Comparison of ENCODE assay signal across 9 mouse cellular contexts in genomic region chr11:61683907-61684731, GRCm38 (mm10). TPM values are rescaled to one million over a fixed set of nuclear protein-coding genes. Genes with fewer than 3 reads are reported as not detected.
A peak's percentile ranks its signal among the peaks of the same experiment; 100 is the strongest.
DNase-seq lines count a peak whose midpoint lies in the region; ATAC-seq and TF ChIP-seq lines count a peak whose summit lies in the region.
"Had no signal": no experiment of that assay in that cellular context is flagged by ENCODE, and none has a peak within 500 bp of the region (broad histone marks: within the 10 kb centered on the region; RNA-seq: fewer than 3 reads in every experiment).

Fam83g (plus strand) TSS chr11:61684091.

- ATAC-seq in forebrain, embryonic 16.5 days: peak; percentile 33; the same call in 1 of the 2 replicates
- ATAC-seq in hindbrain, embryonic 13.5 days (ENCODE audit: low FRiP score): no peak
- peak; percentile 35; the same call in 1 of the 2 replicates for ATAC-seq in limb, embryonic 15.5 days (ENCODE audit: insufficient number of reproducible peaks, low FRiP score, low TSS enrichment, low read depth)
- ATAC-seq in midbrain, embryonic 15.5 days (replicated peaks): 0 out of 2 replicates have a peak, but pooled peaks have one; percentile 30

- TF ChIP-seq CTCF in layer of hippocampus, adult 2 months (conservative IDR thresholded peaks at IDR 0.05): no peak

- H3K27ac ChIP-seq in layer of hippocampus, adult 2 months: no peak within 1 kb of the TSS
- no peak within 1 kb of the TSS for H3K27ac ChIP-seq in forebrain, embryonic 16.5 days (ENCODE audit: low read length)
- no peak within 1 kb of the TSS for H3K27ac ChIP-seq in hindbrain, embryonic 13.5 days
- no peak within 1 kb of the TSS for H3K27ac ChIP-seq in limb, embryonic 15.5 days
- no peak within 1 kb of the TSS for H3K27ac ChIP-seq in midbrain, embryonic 15.5 days

- no peaks in the 10 kb centered on the region for H3K9me3 ChIP-seq in forebrain, embryonic 16.5 days (ENCODE audit: control insufficient read depth, low read length)
- no peaks in the 10 kb centered on the region for H3K9me3 ChIP-seq in hindbrain, embryonic 13.5 days
- H3K9me3 ChIP-seq in limb, embryonic 15.5 days: no peaks in the 10 kb centered on the region
- no peaks in the 10 kb centered on the region for H3K9me3 ChIP-seq in midbrain, embryonic 15.5 days

- H3K27me3 ChIP-seq in forebrain, embryonic 16.5 days (replicated peaks; ENCODE audit: control insufficient read depth, insufficient read depth, low read length): peaks cover 24% of the 10 kb centered on the region
- H3K27me3 ChIP-seq in hindbrain, embryonic 13.5 days: peaks cover 62% of the 10 kb centered on the region
- H3K27me3 ChIP-seq in limb, embryonic 15.5 days: peaks cover 31% of the 10 kb centered on the region
- H3K27me3 ChIP-seq in midbrain, embryonic 15.5 days (replicated peaks): peaks cover 37% of the 10 kb centered on the region

- H3K4me1 ChIP-seq in forebrain, embryonic 16.5 days (replicated peaks; ENCODE audit: control insufficient read depth, insufficient read depth, low read length): peaks cover 10% of the 10 kb centered on the region
- H3K4me1 ChIP-seq in hindbrain, embryonic 13.5 days (replicated peaks): peaks cover 12% of the 10 kb centered on the region
- peaks cover 25% of the 10 kb centered on the region for H3K4me1 ChIP-seq in limb, embryonic 15.5 days
- H3K4me1 ChIP-seq in midbrain, embryonic 15.5 days: peaks cover 8% of the 10 kb centered on the region; the same call in 1 of the 2 replicates

- H3K36me3 ChIP-seq in forebrain, embryonic 16.5 days (ENCODE audit: control insufficient read depth, insufficient read depth): no peaks in the 10 kb centered on the region
- H3K36me3 ChIP-seq in hindbrain, embryonic 13.5 days: no peaks in the 10 kb centered on the region
- no peaks in the 10 kb centered on the region for H3K36me3 ChIP-seq in limb, embryonic 15.5 days
- H3K36me3 ChIP-seq in midbrain, embryonic 15.5 days (replicated peaks): no peaks in the 10 kb centered on the region

- peak within 1 kb of the TSS; percentile 37 for H3K9ac ChIP-seq in forebrain, embryonic 16.5 days (replicated peaks; ENCODE audit: low read depth, low read length)
- peak within 1 kb of the TSS; percentile 35; the same call in 1 of the 2 replicates for H3K9ac ChIP-seq in hindbrain, embryonic 13.5 days
- H3K9ac ChIP-seq in limb, embryonic 15.5 days: peak within 1 kb of the TSS; percentile 18; the same call in 1 of the 2 replicates
- H3K9ac ChIP-seq in midbrain, embryonic 15.5 days: no peak within 1 kb of the TSS

- 2% methylated on average over 76 of the region's 76 CpGs for WGBS in forebrain, embryonic 16.5 days
- 2% methylated on average over 76 of the region's 76 CpGs for WGBS in hindbrain, embryonic 13.5 days
- 2% methylated on average over 76 of the region's 76 CpGs for WGBS in limb, embryonic 15.5 days
- 2% methylated on average over 76 of the region's 76 CpGs for WGBS in midbrain, embryonic 15.5 days

- H3K4me2 ChIP-seq in forebrain, embryonic 16.5 days (ENCODE audit: low read length): peak within 1 kb of the TSS; percentile 55
- peak within 1 kb of the TSS; percentile 55 for H3K4me2 ChIP-seq in hindbrain, embryonic 13.5 days
- peak within 1 kb of the TSS; percentile 77 for H3K4me2 ChIP-seq in limb, embryonic 15.5 days
- H3K4me2 ChIP-seq in midbrain, embryonic 15.5 days: peak within 1 kb of the TSS; percentile 50

- H3K4me3 ChIP-seq in layer of hippocampus, adult 2 months: peak within 1 kb of the TSS; percentile 39
- H3K4me3 ChIP-seq in forebrain, embryonic 16.5 days (replicated peaks; ENCODE audit: low read length): peak within 1 kb of the TSS; percentile 43
- H3K4me3 ChIP-seq in hindbrain, embryonic 13.5 days: peak within 1 kb of the TSS; percentile 42
- peak within 1 kb of the TSS; percentile 45 for H3K4me3 ChIP-seq in limb, embryonic 15.5 days
- peak within 1 kb of the TSS; percentile 32 for H3K4me3 ChIP-seq in midbrain, embryonic 15.5 days
- H3K4me3 ChIP-seq: myocyte had no signal

- DNase-seq in layer of hippocampus, adult 2 months (ENCODE audit: low spot score in 2 of 2): no peak
- DNase-seq in layer of hippocampus, postnatal 14 days (ENCODE audit: low spot score in 2 of 2): no peak
- DNase-seq in testis, postnatal 10 days (ENCODE audit: low spot score): peak; percentile 84
- no peak for DNase-seq in right cerebral cortex, postnatal 25 days

RNA-seq across cellular contexts. Expression of gene Fam83g, which starts in this region (rescaled TPM):
- total RNA-seq in layer of hippocampus, adult 2 months (2021): not detected
- total RNA-seq in layer of hippocampus, postnatal 14 days (2021): under 1 TPM in 1 of 2 experiments, not detected in 1; 0.07 TPM
- polyA plus RNA-seq in forebrain, embryonic 16.5 days (2015; fragmentation: Nextera tagmentation; extraction: Ambion mirVana): 0.36 and 0.46 TPM in 2 replicates
- 0.13 and 0.19 TPM in 2 replicates for polyA plus RNA-seq in hindbrain, embryonic 13.5 days (2015; fragmentation: Nextera tagmentation; extraction: Ambion mirVana)
- 7.6 and 7.9 TPM in 2 replicates for polyA plus RNA-seq in limb, embryonic 15.5 days (2015; fragmentation: Nextera tagmentation; extraction: Ambion mirVana)
- polyA plus RNA-seq in midbrain, embryonic 15.5 days (2015; fragmentation: Nextera tagmentation; extraction: Ambion mirVana): 0.21 and 0.22 TPM in 2 replicates
- polyA plus RNA-seq: myocyte had no signal

Comparison
In these comparisons a context has a peak if more than half of its experiments do, and no peak if none do; other contexts are left out.
1. Peak in ATAC-seq, H3K4me3 ChIP-seq, H3K9ac ChIP-seq and H3K4me2 ChIP-seq in forebrain, embryonic 16.5 days; RNA of the gene not detected or under 1 TPM.
2. Peak in ATAC-seq, H3K4me3 ChIP-seq and H3K4me2 ChIP-seq in midbrain, embryonic 15.5 days; RNA of the gene not detected or under 1 TPM.